Comparison of ENCODE assay signal across 8 mouse cellular contexts in genomic region chr7:143313572-143314319, GRCm38 (mm10).
DNase-seq lines count a peak whose midpoint lies in the region; ATAC-seq and TF ChIP-seq lines count a peak whose summit lies in the region.

No protein-coding gene starts in this region.

- H3K9me3 ChIP-seq in lung, embryonic 16.5 days (ENCODE audit: control insufficient read depth, low read length): no peaks in the 10 kb centered on the region

- H3K4me3 ChIP-seq in kidney, adult 2 months (ENCODE audit: insufficient read depth, low read depth, low read length): no peak overlapping the region
- H3K4me3 ChIP-seq in lung, embryonic 16.5 days (ENCODE audit: low read length): no peak overlapping the region

- no peak overlapping the region for H3K27ac ChIP-seq in kidney, adult 2 months (ENCODE audit: insufficient read depth, low read depth, low read length)
- peak overlapping the region; percentile 90 for H3K27ac ChIP-seq in lung, embryonic 16.5 days (ENCODE audit: low read length)

- 0 out of 2 replicates have a peak overlapping the region, but pooled peaks have one; percentile 19 for H3K9ac ChIP-seq in lung, embryonic 16.5 days (ENCODE audit: low read length)

- no peaks in the 10 kb centered on the region for H3K4me1 ChIP-seq in kidney, adult 2 months (ENCODE audit: control insufficient read depth, insufficient read depth, low read length)
- H3K4me1 ChIP-seq in lung, embryonic 16.5 days (replicated peaks; ENCODE audit: control insufficient read depth, insufficient read depth, low read length): peaks cover 34% of the 10 kb centered on the region

- 61% methylated on average over 11 of the region's 11 CpGs for WGBS in kidney, adult 2 months
- 29% methylated on average over 11 of the region's 11 CpGs for WGBS in lung, embryonic 16.5 days

- H3K36me3 ChIP-seq in kidney, adult 2 months (ENCODE audit: control insufficient read depth, insufficient read depth, low read length): no peaks in the 10 kb centered on the region
- no peaks in the 10 kb centered on the region for H3K36me3 ChIP-seq in lung, embryonic 16.5 days (ENCODE audit: control insufficient read depth, insufficient read depth, low read length)

- H3K27me3 ChIP-seq in kidney, adult 2 months (replicated peaks; ENCODE audit: control insufficient read depth, insufficient read depth, low read length): no peaks in the 10 kb centered on the region
- no peaks in the 10 kb centered on the region for H3K27me3 ChIP-seq in lung, embryonic 16.5 days (ENCODE audit: control insufficient read depth, insufficient read depth, low read depth, low read length)

- peak; percentile 81 for DNase-seq in adipocyte (ENCODE audit: low spot score)
- peak; percentile 54 for DNase-seq in gastrocnemius, postnatal 10 days
- peak; percentile 66 for DNase-seq in kidney, adult 2 months
- DNase-seq in right cerebral cortex, adult 18-20 months: no peak
- no peak for DNase-seq in spleen, adult 12 weeks (ENCODE audit: low spot score)
- no peak for DNase-seq in cerebellum, adult 11 months
- no peak for DNase-seq in retina, postnatal 1 day

- no peak overlapping the region for H3K4me2 ChIP-seq in lung, embryonic 16.5 days (ENCODE audit: low read depth, low read length)

- TF ChIP-seq POLR2A in kidney, adult 2 months (IDR thresholded peaks at IDR 0.05; ENCODE audit: low read depth, low read length): no peak

- peak; percentile 91 for ATAC-seq in lung, embryonic 16.5 days (ENCODE audit: low read depth)

- no peak for TF ChIP-seq CTCF in kidney, adult 2 months (conservative IDR thresholded peaks at IDR 0.05; ENCODE audit: insufficient read depth, insufficient read length, low read depth, low read length)

Comparison
In these comparisons a context has a peak if more than half of its experiments do, and no peak if none do; other contexts are left out.
1. DNase-seq: peak in adipocyte (single experiment), gastrocnemius, postnatal 10 days (single experiment) and kidney, adult 2 months (single experiment); none in right cerebral cortex, adult 18-20 months (single experiment), spleen, adult 12 weeks (single experiment), cerebellum, adult 11 months (single experiment) and retina, postnatal 1 day (single experiment).